Mouse (Mus musculus) neural tube, embryonic 11.5 days (tissue): ENCODE measurements around the gene Hist1h3c. TPM values are rescaled to one million over a fixed set of nuclear protein-coding genes. Genes with fewer than 3 reads are reported as not detected.
A peak's percentile ranks its signal among the peaks of the same experiment; 100 is the strongest.
"Not testable (repeated sequence)": the region's sequence is repeated elsewhere in the genome, so short reads cannot be mapped to it uniquely, and the experiment has no call there.

Source experiments
- ATAC-seq: fragments of 200-750 bp; cut with Nextera tagmentation; 2 replicates; pipeline ENCODE4 v1.8.0; 2017; ENCODE audit warnings: moderate number of reproducible peaks, mild to moderate bottlenecking, moderate TSS enrichment, moderate library complexity; ENCODE audit not compliant: insufficient read depth, low FRiP score, low TSS enrichment
- DNase-seq: peaks from one replicate; pipeline ENCODE4 v3.0.0-alpha.2; 2015; ENCODE audit warnings: low spot score
- H3K27ac ChIP-seq: fragments of 300-500 bp; sonication (generic); 2 replicates; pipeline ENCODE4 v1.5.1; 2014; ENCODE audit warnings: low read depth, mild to moderate bottlenecking, low read length
- H3K27me3 ChIP-seq: fragments of 300-500 bp; sonication (generic); 2 replicates; pipeline ENCODE4 v1.6.1; 2014; ENCODE audit warnings: mild to moderate bottlenecking, low read length, mixed read lengths; ENCODE audit not compliant: control insufficient read depth, insufficient read depth
- H3K36me3 ChIP-seq: fragments of 300-500 bp; sonication (generic); 2 replicates; pipeline ENCODE4 v1.6.1; 2014; ENCODE audit warnings: mild to moderate bottlenecking, low read length, moderate library complexity, mixed read lengths; ENCODE audit not compliant: control insufficient read depth, insufficient read depth
- H3K4me1 ChIP-seq: fragments of 300-500 bp; sonication (generic); 2 replicates; pipeline ENCODE4 v1.6.1; 2014; ENCODE audit warnings: low read length, mixed read lengths; ENCODE audit not compliant: control insufficient read depth, insufficient read depth
- H3K4me2 ChIP-seq: fragments of 300-500 bp; sonication (generic); 2 replicates; pipeline ENCODE4 v1.6.1; 2014; ENCODE audit warnings: low read depth, mild to moderate bottlenecking, moderate library complexity
- H3K4me3 ChIP-seq: fragments of 300-500 bp; sonication (generic); 2 replicates; pipeline ENCODE4 v1.5.1; 2014; ENCODE audit warnings: low read depth, low read length
- H3K9ac ChIP-seq: fragments of 300-500 bp; sonication (generic); 2 replicates; pipeline ENCODE4 v1.6.1; 2014; ENCODE audit warnings: mild to moderate bottlenecking, low read length
- H3K9me3 ChIP-seq: fragments of 300-500 bp; sonication (generic); 2 replicates; pipeline ENCODE4 v1.6.1; 2016; ENCODE audit warnings: low read length; ENCODE audit not compliant: control insufficient read depth
- WGBS: fragments of 180-500 bp; shearing (Covaris S2); extraction: QIAGEN DNeasy Blood & Tissue Kit; methylation state at CpG from one replicate; pipeline ENCODE4 v1.1.7; 2014; 5-methylcytosine and 5-hydroxymethylcytosine counted together
- polyA plus RNA-seq: library from polyadenylated mRNA; unstranded; fragments of >200 nt; fragmentation: Nextera tagmentation; extraction: Ambion mirVana; gene quantifications from 2 replicates; pipeline ENCODE4 v1.2.1, GENCODE M21; 2014

Hist1h3c gene
- polyA plus RNA-seq = 8.3 and 10.6 TPM in 2 replicates

GRCm38 (mm10) chr13:23745381-23746161 lies at the start of gene Hist1h3c:
Gene Hist1h3c (minus strand): TSS chr13:23745602.
- Histone ChIP-seq H3K36me3 (no peaks in the 10 kb centered on the region), H3K27ac (peak within 1 kb of the TSS; percentile 98), H3K9me3 (no peaks in the 10 kb centered on the region), H3K4me2 (peak within 1 kb of the TSS; percentile 58), H3K4me1 (peaks cover 13% of the 10 kb centered on the region; the same call in 1 of the 2 replicates), H3K27me3 (no peaks in the 10 kb centered on the region), H3K4me3 (peak within 1 kb of the TSS; percentile 36), H3K9ac (peak within 1 kb of the TSS; percentile 63)
- ATAC-seq (peak; percentile 76), DNase-seq (peak; percentile 87)
- WGBS = under 1% methylated on average over 24 of the region's 28 CpGs

- H3K4me2 ChIP-seq = no peak overlapping the region
- DNase-seq = peak; percentile 39
- no peak overlapping the region for H3K9ac ChIP-seq
- 0 out of 2 replicates have a peak, but pooled peaks have one; percentile 53 for ATAC-seq
- WGBS = 42% methylated on average over 2 of the region's 2 CpGs
- H3K27me3 ChIP-seq = no peaks in the 10 kb centered on the region
- no peaks in the 10 kb centered on the region for H3K4me1 ChIP-seq
- H3K4me3 ChIP-seq = no peak overlapping the region
- H3K36me3 ChIP-seq = no peaks in the 10 kb centered on the region
- no peaks in the 10 kb centered on the region for H3K9me3 ChIP-seq
- H3K27ac ChIP-seq = no peak overlapping the region
Measured at GRCm38 (mm10) chr13:23792520-23792919, 47.1 kb upstream of the Hist1h3c start.

GRCm38 (mm10) chr13:23779025-23779424 lies 33.6 kb upstream of the Hist1h3c start:
- H3K9ac ChIP-seq = no peak overlapping the region
- 82% methylated on average over 4 of the region's 4 CpGs for WGBS
- no peak overlapping the region for H3K27ac ChIP-seq
- H3K27me3 ChIP-seq = no peaks in the 10 kb centered on the region
- no peak overlapping the region for H3K4me2 ChIP-seq
- ATAC-seq (no peak), DNase-seq (no peak)
- H3K36me3 ChIP-seq = no peaks in the 10 kb centered on the region
- no peaks in the 10 kb centered on the region for H3K4me1 ChIP-seq
- H3K9me3 ChIP-seq = no peaks in the 10 kb centered on the region
- H3K4me3 ChIP-seq = no peak overlapping the region

GRCm38 (mm10) chr13:23778339-23778738 lies 32.9 kb upstream of the Hist1h3c start:
- ATAC-seq (no peak), DNase-seq (no peak)
- H3K4me3 ChIP-seq = no peak overlapping the region
- no peak overlapping the region for H3K4me2 ChIP-seq
- no peaks in the 10 kb centered on the region for H3K27me3 ChIP-seq
- WGBS = 94% methylated on average over 7 of the region's 7 CpGs
- no peaks in the 10 kb centered on the region for H3K36me3 ChIP-seq
- no peaks in the 10 kb centered on the region for H3K9me3 ChIP-seq
- no peaks in the 10 kb centered on the region for H3K4me1 ChIP-seq
- no peak overlapping the region for H3K27ac ChIP-seq
- no peak overlapping the region for H3K9ac ChIP-seq

DNA sequence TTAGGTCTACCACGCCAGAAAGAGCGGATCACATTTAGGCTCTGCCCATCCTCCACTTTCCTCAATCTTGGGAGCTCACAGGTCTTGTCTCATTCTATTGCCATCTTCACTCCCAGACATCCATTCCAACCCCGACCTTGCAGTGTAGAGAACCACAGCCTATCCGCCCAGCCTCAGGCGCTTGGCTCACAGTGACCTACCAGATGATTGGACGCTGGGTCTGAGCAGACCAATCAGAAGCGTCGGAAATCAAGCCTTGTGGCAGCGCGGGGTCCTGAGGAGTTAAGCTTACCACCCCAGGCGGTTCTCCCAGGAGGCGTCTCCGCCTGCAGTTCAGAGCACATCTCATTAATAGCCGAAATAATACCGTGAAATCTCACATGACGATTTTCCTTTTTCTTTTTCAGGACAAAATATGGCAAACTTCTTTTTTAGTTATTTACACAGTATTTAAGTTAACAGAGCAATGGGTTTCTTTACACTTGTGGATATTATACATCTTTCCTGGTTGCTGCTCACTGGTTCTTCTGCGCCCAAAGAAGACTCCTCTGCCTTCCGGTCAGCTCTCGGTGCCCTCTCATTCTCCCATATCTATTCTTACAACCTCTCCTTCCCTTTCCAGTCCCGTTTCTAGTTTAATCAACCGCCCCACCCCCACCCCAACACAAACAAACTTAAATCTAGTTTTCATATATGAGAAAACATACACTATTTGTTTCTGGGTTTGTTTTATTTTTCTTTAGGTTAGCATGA lies 27.3 kb upstream of the Hist1h3c start:
- ATAC-seq = peak; percentile 85
- Histone ChIP-seq H3K27ac (no peak overlapping the region), H3K36me3 (no peaks in the 10 kb centered on the region), H3K9ac (no peak overlapping the region), H3K4me3 (no peak overlapping the region), H3K4me2 (peak overlapping the region; percentile 7; the same call in 1 of the 2 replicates), H3K4me1 (no peaks in the 10 kb centered on the region), H3K27me3 (no peaks in the 10 kb centered on the region), H3K9me3 (no peaks in the 10 kb centered on the region)
- DNase-seq = peak; percentile 67
- WGBS = 32% methylated on average over 21 of the region's 21 CpGs

DNA sequence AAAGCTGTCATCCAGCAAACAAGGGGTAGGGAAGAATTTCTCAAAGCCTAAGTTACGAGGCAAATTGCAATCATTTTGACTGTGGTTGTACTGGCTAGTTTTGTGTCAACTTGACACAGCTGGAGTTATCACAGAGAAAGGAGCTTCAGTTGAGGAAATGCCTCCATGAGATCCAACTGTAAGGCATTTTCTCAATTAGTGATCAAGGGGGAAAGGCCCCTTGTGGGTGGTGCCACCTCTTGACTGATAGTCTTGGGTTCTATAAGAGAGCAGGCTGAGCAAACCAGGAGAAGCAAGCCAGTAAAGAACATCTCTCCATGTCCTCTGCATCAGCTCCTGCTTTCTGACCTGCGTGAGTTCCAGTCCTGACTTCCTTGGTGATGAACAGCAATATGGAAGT lies 24.2 kb upstream of the Hist1h3c start, which contains the start of gene Trim38:
Trim38 (plus strand) TSS at position 301 of the 400 bp plus-strand sequence.
- H3K27ac ChIP-seq, H3K4me2 ChIP-seq, H3K4me3 ChIP-seq, H3K9me3 ChIP-seq, H3K9ac ChIP-seq, DNase-seq, H3K27me3 ChIP-seq, ATAC-seq, H3K4me1 ChIP-seq, H3K36me3 ChIP-seq: not testable (repeated sequence)
- 86% methylated on average over 2 of the region's 2 CpGs for WGBS

GRCm38 (mm10) chr13:23768834-23769397 lies 23.5 kb upstream of the Hist1h3c start:
- H3K9me3 ChIP-seq = no peaks in the 10 kb centered on the region
- H3K27ac ChIP-seq = no peak overlapping the region
- ATAC-seq (no peak), DNase-seq (no peak)
- no peaks in the 10 kb centered on the region for H3K27me3 ChIP-seq
- H3K36me3 ChIP-seq = no peaks in the 10 kb centered on the region
- no peak overlapping the region for H3K4me2 ChIP-seq
- WGBS = 46% methylated on average over 5 of the region's 5 CpGs
- H3K4me1 ChIP-seq = no peaks in the 10 kb centered on the region
- no peak overlapping the region for H3K4me3 ChIP-seq
- H3K9ac ChIP-seq = no peak overlapping the region

GRCm38 (mm10) chr13:23766772-23767171 lies 21.4 kb upstream of the Hist1h3c start:
- no peaks in the 10 kb centered on the region for H3K27me3 ChIP-seq

More at GRCm38 (mm10) chr13:23766772-23767171, 21.4 kb upstream of the Hist1h3c start:
- no peak overlapping the region for H3K9ac ChIP-seq
- no peaks in the 10 kb centered on the region for H3K4me1 ChIP-seq
- H3K36me3 ChIP-seq = no peaks in the 10 kb centered on the region
- DNase-seq (no peak), ATAC-seq (no peak)
- H3K4me3 ChIP-seq = no peak overlapping the region
- no peaks in the 10 kb centered on the region for H3K9me3 ChIP-seq
- H3K4me2 ChIP-seq = no peak overlapping the region
- no peak overlapping the region for H3K27ac ChIP-seq
